Mouse (Mus musculus): ENCODE measurements around the gene Syt14. TPM values are rescaled to one million over a fixed set of nuclear protein-coding genes. Genes with fewer than 3 reads are reported as not detected.
A peak's percentile ranks its signal among the peaks of the same experiment; 100 is the strongest.

Syt14 gene
- polyA plus RNA-seq, 1 experiment from 2014 or later = 5.6 TPM

GRCm38 (mm10) chr1:193034951-193035370 lies 614 bp downstream of the Syt14 start:
- Histone ChIP-seq H3K4me3 (replicated peaks) (peak overlapping the region; percentile 73), H3K36me3 (no peaks in the 10 kb centered on the region), H3K27me3 (replicated peaks) (no peaks in the 10 kb centered on the region), H3K9ac (replicated peaks) (peak overlapping the region; percentile 65), H3K9me3 (replicated peaks) (no peaks in the 10 kb centered on the region), H3K4me1 (peaks cover 17% of the 10 kb centered on the region), H3K4me2 (peak overlapping the region; percentile 88), H3K27ac (replicated peaks) (peak overlapping the region; percentile 83)
- peak; percentile 43; the same call in 1 of the 2 replicates for ATAC-seq (ENCODE audit: low FRiP score)
- under 1% methylated on average over 19 of the region's 19 CpGs for WGBS

- Histone ChIP-seq H3K4me2 (no peak overlapping the region), H3K36me3 (no peaks in the 10 kb centered on the region), H3K4me3 (replicated peaks) (no peak overlapping the region), H3K9ac (replicated peaks) (no peak overlapping the region), H3K9me3 (replicated peaks) (no peaks in the 10 kb centered on the region), H3K27ac (replicated peaks) (no peak overlapping the region), H3K4me1 (no peaks in the 10 kb centered on the region), H3K27me3 (replicated peaks) (no peaks in the 10 kb centered on the region)
- WGBS = 76% methylated on average over 1 of the region's 1 CpGs
- ATAC-seq (ENCODE audit: low FRiP score) = no peak
Observed at GRCm38 (mm10) chr1:193024311-193024710, 11.3 kb downstream of the Syt14 start.

- Histone ChIP-seq H3K27me3 (replicated peaks) (no peaks in the 10 kb centered on the region), H3K9me3 (replicated peaks) (no peaks in the 10 kb centered on the region), H3K4me2 (no peak overlapping the region), H3K27ac (replicated peaks) (no peak overlapping the region), H3K9ac (replicated peaks) (no peak overlapping the region), H3K4me3 (replicated peaks) (no peak overlapping the region), H3K4me1 (no peaks in the 10 kb centered on the region), H3K36me3 (no peaks in the 10 kb centered on the region)
- no peak for ATAC-seq (ENCODE audit: low FRiP score)
- WGBS = 100% methylated on average over 2 of the region's 2 CpGs
Observed at GRCm38 (mm10) chr1:193012351-193012750, 23.2 kb downstream of the Syt14 start.

- Histone ChIP-seq H3K27me3 (replicated peaks) (no peaks in the 10 kb centered on the region), H3K9ac (replicated peaks) (no peak overlapping the region), H3K4me3 (replicated peaks) (no peak overlapping the region), H3K9me3 (replicated peaks) (no peaks in the 10 kb centered on the region), H3K4me2 (no peak overlapping the region), H3K27ac (replicated peaks) (no peak overlapping the region), H3K4me1 (no peaks in the 10 kb centered on the region), H3K36me3 (no peaks in the 10 kb centered on the region)
- ATAC-seq (ENCODE audit: low FRiP score) = no peak
- 96% methylated on average over 3 of the region's 3 CpGs for WGBS
Observed at GRCm38 (mm10) chr1:193011000-193011769, 24.4 kb downstream of the Syt14 start.

GRCm38 (mm10) chr1:193004581-193004980 lies 31.0 kb downstream of the Syt14 start:
- no peak overlapping the region for H3K27ac ChIP-seq (replicated peaks)
- H3K9me3 ChIP-seq (replicated peaks) = no peaks in the 10 kb centered on the region
- no peak for ATAC-seq (ENCODE audit: low FRiP score)
- WGBS = 79% methylated on average over 1 of the region's 1 CpGs
- H3K27me3 ChIP-seq (replicated peaks) = no peaks in the 10 kb centered on the region
- H3K4me1 ChIP-seq = no peaks in the 10 kb centered on the region
- H3K9ac ChIP-seq (replicated peaks) = no peak overlapping the region
- H3K4me3 ChIP-seq (replicated peaks) = no peak overlapping the region
- H3K4me2 ChIP-seq = no peak overlapping the region
- H3K36me3 ChIP-seq = no peaks in the 10 kb centered on the region

- no peaks in the 10 kb centered on the region for H3K27me3 ChIP-seq (replicated peaks)
- ATAC-seq (ENCODE audit: low FRiP score) = no peak
- H3K4me3 ChIP-seq (replicated peaks) = no peak overlapping the region
- no peak overlapping the region for H3K9ac ChIP-seq (replicated peaks)
- H3K36me3 ChIP-seq = no peaks in the 10 kb centered on the region
- no peaks in the 10 kb centered on the region for H3K4me1 ChIP-seq
- H3K4me2 ChIP-seq = no peak overlapping the region
- H3K27ac ChIP-seq (replicated peaks) = no peak overlapping the region; the same call in 1 of the 2 replicates
- 94% methylated on average over 2 of the region's 2 CpGs for WGBS
- H3K9me3 ChIP-seq (replicated peaks) = no peaks in the 10 kb centered on the region
Observed at GRCm38 (mm10) chr1:193003953-193004352, 31.6 kb downstream of the Syt14 start.

GRCm38 (mm10) chr1:193002307-193002706 lies 33.3 kb downstream of the Syt14 start:
- H3K4me2 ChIP-seq = no peak overlapping the region
- WGBS = 89% methylated on average over 4 of the region's 4 CpGs

GRCm38 (mm10) chr1:193001587-193001986 lies 34.0 kb downstream of the Syt14 start:
- Histone ChIP-seq H3K4me2 (no peak overlapping the region), H3K36me3 (no peaks in the 10 kb centered on the region), H3K9ac (replicated peaks) (no peak overlapping the region), H3K4me1 (no peaks in the 10 kb centered on the region), H3K27ac (replicated peaks) (no peak overlapping the region), H3K9me3 (replicated peaks) (no peaks in the 10 kb centered on the region), H3K27me3 (replicated peaks) (no peaks in the 10 kb centered on the region), H3K4me3 (replicated peaks) (no peak overlapping the region)
- WGBS = 73% methylated on average over 2 of the region's 2 CpGs
- ATAC-seq (ENCODE audit: low FRiP score) = no peak

More at GRCm38 (mm10) chr1:193002307-193002706, 33.3 kb downstream of the Syt14 start:
- Histone ChIP-seq H3K27me3 (replicated peaks) (no peaks in the 10 kb centered on the region), H3K27ac (replicated peaks) (no peak overlapping the region), H3K9me3 (replicated peaks) (no peaks in the 10 kb centered on the region), H3K9ac (replicated peaks) (no peak overlapping the region), H3K36me3 (no peaks in the 10 kb centered on the region), H3K4me1 (no peaks in the 10 kb centered on the region), H3K4me3 (replicated peaks) (no peak overlapping the region)
- ATAC-seq (ENCODE audit: low FRiP score) = no peak

GRCm38 (mm10) chr1:193000908-193001307 lies 34.7 kb downstream of the Syt14 start:
- no peaks in the 10 kb centered on the region for H3K4me1 ChIP-seq
- H3K4me3 ChIP-seq (replicated peaks) = no peak overlapping the region
- ATAC-seq (ENCODE audit: low FRiP score) = no peak
- H3K9me3 ChIP-seq (replicated peaks) = no peaks in the 10 kb centered on the region
- no peaks in the 10 kb centered on the region for H3K27me3 ChIP-seq (replicated peaks)
- no peak overlapping the region for H3K9ac ChIP-seq (replicated peaks)
- no peak overlapping the region for H3K27ac ChIP-seq (replicated peaks)
- H3K36me3 ChIP-seq = no peaks in the 10 kb centered on the region
- no peak overlapping the region for H3K4me2 ChIP-seq

GRCm38 (mm10) chr1:192994179-192994873 lies 41.2 kb downstream of the Syt14 start:
- no peaks in the 10 kb centered on the region for H3K36me3 ChIP-seq
- H3K4me2 ChIP-seq = no peak overlapping the region
- H3K27ac ChIP-seq (replicated peaks) = no peak overlapping the region
- no peaks in the 10 kb centered on the region for H3K27me3 ChIP-seq (replicated peaks)
- H3K9ac ChIP-seq (replicated peaks) = no peak overlapping the region
- H3K4me3 ChIP-seq (replicated peaks) = no peak overlapping the region
- ATAC-seq (ENCODE audit: low FRiP score) = no peak
- no peaks in the 10 kb centered on the region for H3K9me3 ChIP-seq (replicated peaks)
- WGBS = 92% methylated on average over 2 of the region's 2 CpGs
- H3K4me1 ChIP-seq = no peaks in the 10 kb centered on the region

- Histone ChIP-seq H3K27ac (replicated peaks) (no peak overlapping the region), H3K9me3 (replicated peaks) (no peaks in the 10 kb centered on the region), H3K4me1 (no peaks in the 10 kb centered on the region), H3K36me3 (no peaks in the 10 kb centered on the region), H3K9ac (replicated peaks) (no peak overlapping the region), H3K27me3 (replicated peaks) (no peaks in the 10 kb centered on the region), H3K4me2 (no peak overlapping the region), H3K4me3 (replicated peaks) (no peak overlapping the region)
- no peak for ATAC-seq (ENCODE audit: low FRiP score)
Observed at GRCm38 (mm10) chr1:192993491-192993890, 42.1 kb downstream of the Syt14 start.

GRCm38 (mm10) chr1:192987203-192987602 lies 48.4 kb downstream of the Syt14 start:
- no peak for ATAC-seq (ENCODE audit: low FRiP score)
- no peaks in the 10 kb centered on the region for H3K36me3 ChIP-seq
- WGBS = 97% methylated on average over 3 of the region's 3 CpGs
- no peaks in the 10 kb centered on the region for H3K27me3 ChIP-seq (replicated peaks)
- no peak overlapping the region for H3K4me3 ChIP-seq (replicated peaks)
- H3K4me1 ChIP-seq = no peaks in the 10 kb centered on the region
- H3K9me3 ChIP-seq (replicated peaks) = no peaks in the 10 kb centered on the region
- H3K27ac ChIP-seq (replicated peaks) = no peak overlapping the region
- no peak overlapping the region for H3K4me2 ChIP-seq
- no peak overlapping the region for H3K9ac ChIP-seq (replicated peaks)
